Mouse (Mus musculus) stomach, postnatal 0 days (tissue): ENCODE measurements around the gene Olfr1124.

Source experiments
- CTCF ChIP-seq: IDR thresholded peaks from 2 replicates; pipeline ENCODE4 v1.5.1; 2016; ENCODE audit warnings: antibody characterized with exemption, low read depth, mild to moderate bottlenecking, moderate library complexity
- EP300 ChIP-seq: optimal IDR thresholded peaks from 2 replicates; pipeline ENCODE3; 2016; ENCODE audit warnings: antibody characterized with exemption

DNA sequence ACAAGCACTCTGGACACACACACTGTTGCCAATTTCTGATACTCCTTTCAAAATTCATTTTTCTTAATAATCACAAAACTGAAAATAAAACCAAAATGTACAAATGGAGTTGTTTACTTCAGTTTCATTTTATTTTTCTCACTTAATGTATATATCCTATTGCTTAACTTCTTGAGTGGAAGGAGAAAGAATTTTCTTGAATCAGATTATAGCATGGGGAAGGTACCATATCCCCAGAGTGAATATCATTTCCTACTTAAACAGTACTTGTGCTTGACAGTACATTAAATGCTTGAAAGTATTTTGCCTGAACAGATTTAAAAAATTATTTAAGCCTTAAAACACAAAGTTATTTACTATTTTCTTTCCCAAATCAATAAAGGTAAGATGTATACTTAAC lies 23.6 kb downstream of the Olfr1124 start, which contains the start of gene Olfr1126:
- TF ChIP-seq CTCF, result no peak
- TF ChIP-seq EP300, result no peak
